Mouse (Mus musculus) embryonic fibroblast, embryonic 13.5 days (primary cell): ENCODE measurements at regions not wholly inside any gene's neighbourhood (a gene's known extent, or its start where the extent isn't known, plus 50 kb on each side); places are given as distances from the start of the nearest gene placed in this dataset.

Experiments used
- CTCF ChIP-seq: IDR thresholded peaks from 2 replicates; pipeline ENCODE4 v1.5.1; 2011; ENCODE audit warnings: mild to moderate bottlenecking, control low read depth, low read length, moderate library complexity, borderline replicate concordance; ENCODE audit not compliant: insufficient read depth
- POLR2A ChIP-seq: IDR thresholded peaks from 2 replicates; pipeline ENCODE4 v1.6.1; 2011; ENCODE audit warnings: low read depth, mild to moderate bottlenecking, control low read depth, low read length, moderate library complexity

GRCm38 (mm10) chr8:10801580-10801979 is 206.7 kb downstream of the Irs2 start:
- TF ChIP-seq CTCF (no peak), POLR2A (no peak)
